Mouse (Mus musculus): ENCODE measurements around the gene Macrod2. TPM values are rescaled to one million over a fixed set of nuclear protein-coding genes. Genes with fewer than 3 reads are reported as not detected.

Gene Macrod2
- polyA plus RNA-seq, 2 experiments = 2.1 to 7.7 TPM

DNA sequence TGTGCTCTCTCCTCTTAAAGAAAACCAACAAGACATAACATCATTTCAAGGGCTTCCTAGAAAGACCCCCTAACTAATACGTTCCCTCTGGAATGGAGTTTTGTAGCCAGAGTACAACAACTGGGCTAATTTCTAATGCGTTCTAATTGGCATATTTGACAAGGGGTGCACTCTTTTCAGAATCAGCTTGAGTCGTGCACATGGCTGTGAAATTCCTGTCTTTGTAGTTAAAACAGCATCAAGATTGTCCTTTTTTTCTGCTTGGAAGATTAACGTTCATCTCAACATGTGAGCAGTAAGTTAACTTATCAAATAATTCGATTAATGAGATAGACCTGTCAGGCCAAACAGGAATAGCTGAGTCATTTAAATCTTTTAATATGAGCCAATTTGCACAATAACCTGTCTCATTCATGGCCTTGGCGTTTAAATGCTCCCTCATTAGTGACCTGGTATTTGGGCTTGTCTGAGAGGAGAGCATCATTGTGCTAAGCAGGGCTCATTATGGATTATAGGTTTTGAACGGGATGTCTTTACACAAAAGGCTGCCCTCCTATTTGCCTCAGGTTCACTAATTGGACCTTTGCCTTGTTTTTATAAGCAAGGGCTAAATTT, 762.0 kb downstream of the Macrod2 start:
- TF ChIP-seq EP300 (IDR thresholded peaks at IDR 0.05; ENCODE audit: low read depth) (no peak), CTCF (IDR thresholded peaks at IDR 0.05; ENCODE audit: low read depth) (no peak)
- no peak overlapping the region for H3K9ac ChIP-seq (replicated peaks)
- no peak overlapping the region for H3K27ac ChIP-seq
- no peak overlapping the region for H3K4me2 ChIP-seq (ENCODE audit: low read depth)
- no peak for DNase-seq (ENCODE audit: low read depth in 3 of 3, low spot score in 3 of 3)
- H3K27me3 ChIP-seq (ENCODE audit: control insufficient read depth, insufficient read depth, low read length) = no peaks in the 10 kb centered on the region
- H3K9me3 ChIP-seq (ENCODE audit: control insufficient read depth, low read length) = no peaks in the 10 kb centered on the region
- H3K36me3 ChIP-seq (replicated peaks; ENCODE audit: control insufficient read depth, insufficient read depth, low read depth) = no peaks in the 10 kb centered on the region
- no peak overlapping the region for H3K4me3 ChIP-seq (ENCODE audit: insufficient read depth in 1 of 2, low read depth in 2 of 2, low read length in 2 of 2)
- no peak for ATAC-seq (ENCODE audit: insufficient read depth)
- 62% methylated on average over 7 of the region's 7 CpGs for WGBS (ENCODE audit: insufficient replicate concordance)
- no peaks in the 10 kb centered on the region for H3K4me1 ChIP-seq (replicated peaks; ENCODE audit: control insufficient read depth in 2 of 2, insufficient read depth in 2 of 2, low read length in 1 of 2)

DNA sequence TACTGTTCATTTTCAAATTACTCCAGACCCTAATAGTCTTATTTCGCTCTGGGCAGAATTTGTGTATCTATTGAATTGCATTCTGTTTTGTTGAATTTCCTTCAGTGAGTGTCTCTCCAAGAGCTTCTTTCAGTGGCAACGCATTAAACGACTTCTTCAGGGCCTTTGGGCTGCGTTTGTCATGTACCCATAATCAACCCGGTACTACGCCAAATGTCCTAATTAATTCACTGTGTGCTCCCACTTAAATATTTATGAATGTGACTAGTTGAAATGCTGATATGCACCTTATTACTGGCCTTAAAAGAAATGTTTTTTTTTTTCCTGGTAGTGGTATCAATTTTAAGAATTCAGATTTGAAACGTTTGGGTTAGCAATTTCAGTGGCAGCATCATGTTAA, 763.1 kb downstream of the Macrod2 start:
- TF ChIP-seq EP300 (IDR thresholded peaks at IDR 0.05; ENCODE audit: low read depth) (no peak), CTCF (IDR thresholded peaks at IDR 0.05; ENCODE audit: low read depth) (no peak)
- H3K36me3 ChIP-seq (replicated peaks; ENCODE audit: control insufficient read depth, insufficient read depth, low read depth) = no peaks in the 10 kb centered on the region
- whole genome bisulfite sequencing (ENCODE audit: insufficient replicate concordance) = 61% methylated on average over 7 of the region's 7 CpGs
- no peak for ATAC-seq (ENCODE audit: insufficient read depth)
- H3K9me3 ChIP-seq (ENCODE audit: control insufficient read depth, low read length) = no peaks in the 10 kb centered on the region
- H3K4me3 ChIP-seq (ENCODE audit: insufficient read depth in 1 of 2, low read depth in 2 of 2, low read length in 2 of 2) = no peak overlapping the region
- H3K4me2 ChIP-seq (ENCODE audit: low read depth) = no peak overlapping the region
- H3K27ac ChIP-seq = no peak overlapping the region
- H3K4me1 ChIP-seq (replicated peaks; ENCODE audit: control insufficient read depth in 2 of 2, insufficient read depth in 2 of 2, low read length in 1 of 2) = no peaks in the 10 kb centered on the region
- DNase-seq (ENCODE audit: low read depth in 3 of 3, low spot score in 3 of 3) = no peak
- no peaks in the 10 kb centered on the region for H3K27me3 ChIP-seq (ENCODE audit: control insufficient read depth, insufficient read depth, low read length)
- H3K9ac ChIP-seq (replicated peaks) = no peak overlapping the region

- no peak overlapping the region for H3K9ac ChIP-seq (replicated peaks)
- H3K4me1 ChIP-seq (replicated peaks; ENCODE audit: control insufficient read depth in 2 of 2, insufficient read depth in 2 of 2, low read length in 1 of 2) = no peaks in the 10 kb centered on the region
- H3K27ac ChIP-seq = no peak overlapping the region
- TF ChIP-seq EP300 (IDR thresholded peaks at IDR 0.05; ENCODE audit: low read depth) (no peak), CTCF (IDR thresholded peaks at IDR 0.05; ENCODE audit: low read depth) (no peak)
- H3K4me2 ChIP-seq (ENCODE audit: low read depth) = no peak overlapping the region
- 49% methylated on average over 4 of the region's 4 CpGs for WGBS (ENCODE audit: insufficient replicate concordance)
- no peaks in the 10 kb centered on the region for H3K27me3 ChIP-seq (ENCODE audit: control insufficient read depth, insufficient read depth, low read length)
- DNase-seq (ENCODE audit: low read depth in 3 of 3, low spot score in 3 of 3) (no peak), ATAC-seq (ENCODE audit: insufficient read depth) (no peak)
- no peaks in the 10 kb centered on the region for H3K36me3 ChIP-seq (replicated peaks; ENCODE audit: control insufficient read depth, insufficient read depth, low read depth)
- no peaks in the 10 kb centered on the region for H3K9me3 ChIP-seq (ENCODE audit: control insufficient read depth, low read length)
- no peak overlapping the region for H3K4me3 ChIP-seq (ENCODE audit: insufficient read depth in 1 of 2, low read depth in 2 of 2, low read length in 2 of 2)
Measured at GRCm38 (mm10) chr2:141163918-141164317, 768.8 kb downstream of the Macrod2 start.

DNA sequence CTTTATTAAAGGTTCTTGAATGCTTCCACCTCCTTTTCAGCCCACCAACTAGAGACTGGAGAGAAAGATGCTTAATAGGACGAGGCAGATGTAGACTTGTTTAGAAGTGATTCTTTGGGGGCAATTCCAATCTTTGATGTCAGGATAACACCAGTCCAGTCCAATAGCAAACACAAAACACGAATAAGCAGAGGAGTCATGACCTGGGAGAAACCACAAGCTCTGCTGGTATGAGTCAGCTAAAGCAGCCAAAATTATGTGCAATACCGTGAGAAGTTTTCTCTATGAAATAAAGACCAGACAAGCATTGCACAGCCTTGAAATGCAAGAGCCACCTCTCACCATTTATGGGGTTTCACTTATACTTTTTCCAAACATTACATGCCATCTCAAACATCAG, 774.5 kb downstream of the Macrod2 start:
- no peak overlapping the region for H3K4me3 ChIP-seq (ENCODE audit: insufficient read depth in 1 of 2, low read depth in 2 of 2, low read length in 2 of 2)
- no peaks in the 10 kb centered on the region for H3K9me3 ChIP-seq (ENCODE audit: control insufficient read depth, low read length)
- H3K4me2 ChIP-seq (ENCODE audit: low read depth) = no peak overlapping the region
- no peak for TF ChIP-seq CTCF (IDR thresholded peaks at IDR 0.05; ENCODE audit: low read depth)
- no peak for TF ChIP-seq EP300 (IDR thresholded peaks at IDR 0.05; ENCODE audit: low read depth)
- 42% methylated on average over 3 of the region's 3 CpGs for WGBS (ENCODE audit: insufficient replicate concordance)
- H3K4me1 ChIP-seq (replicated peaks; ENCODE audit: control insufficient read depth in 2 of 2, insufficient read depth in 2 of 2, low read length in 1 of 2) = no peaks in the 10 kb centered on the region
- no peaks in the 10 kb centered on the region for H3K36me3 ChIP-seq (replicated peaks; ENCODE audit: control insufficient read depth, insufficient read depth, low read depth)
- H3K9ac ChIP-seq (replicated peaks) = no peak overlapping the region
- no peaks in the 10 kb centered on the region for H3K27me3 ChIP-seq (ENCODE audit: control insufficient read depth, insufficient read depth, low read length)
- DNase-seq (ENCODE audit: low read depth in 3 of 3, low spot score in 3 of 3) = no peak
- no peak overlapping the region for H3K27ac ChIP-seq
- no peak for ATAC-seq (ENCODE audit: insufficient read depth)

DNA sequence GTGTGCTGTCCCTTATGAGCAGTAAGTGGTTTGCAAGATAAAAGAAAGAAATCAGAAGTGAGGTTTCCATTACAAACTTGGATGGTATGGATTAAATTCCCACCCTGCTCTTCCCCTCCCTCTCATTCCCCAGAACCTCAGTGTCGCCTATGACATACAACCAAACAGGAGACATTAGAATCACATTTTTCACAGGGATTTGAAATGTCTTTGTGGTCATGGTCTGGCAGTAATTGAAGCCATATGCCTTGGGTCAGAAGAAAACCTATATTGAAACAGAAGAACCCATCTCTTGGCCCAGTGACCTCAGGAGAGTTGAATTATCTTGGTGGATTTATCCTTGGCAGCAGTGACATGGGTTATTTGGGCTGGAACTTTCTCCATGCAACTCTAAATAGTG, 778.1 kb downstream of the Macrod2 start:
- Histone ChIP-seq H3K27ac (no peak overlapping the region), H3K9me3 (ENCODE audit: control insufficient read depth, low read length) (no peaks in the 10 kb centered on the region), H3K4me2 (ENCODE audit: low read depth) (no peak overlapping the region), H3K36me3 (replicated peaks; ENCODE audit: control insufficient read depth, insufficient read depth, low read depth) (no peaks in the 10 kb centered on the region), H3K4me1 (replicated peaks; ENCODE audit: control insufficient read depth in 2 of 2, insufficient read depth in 2 of 2, low read length in 1 of 2) (no peaks in the 10 kb centered on the region), H3K9ac (replicated peaks) (no peak overlapping the region), H3K4me3 (ENCODE audit: insufficient read depth in 1 of 2, low read depth in 2 of 2, low read length in 2 of 2) (no peak overlapping the region), H3K27me3 (ENCODE audit: control insufficient read depth, insufficient read depth, low read length) (no peaks in the 10 kb centered on the region)
- no peak for TF ChIP-seq EP300 (IDR thresholded peaks at IDR 0.05; ENCODE audit: low read depth)
- no peak for TF ChIP-seq CTCF (IDR thresholded peaks at IDR 0.05; ENCODE audit: low read depth)
- WGBS (ENCODE audit: insufficient replicate concordance) = 42% methylated on average over 1 of the region's 1 CpGs
- ATAC-seq (ENCODE audit: insufficient read depth) (no peak), DNase-seq (ENCODE audit: low read depth in 3 of 3, low spot score in 3 of 3) (no peak)
